Mouse (Mus musculus): Measurements from ENCODE around the gene Lgi1.

Gene Lgi1

GRCm38 (mm10) chr19:38324147-38325028 lies 60.1 kb downstream of the Lgi1 start:
- intact Hi-C loops (cut with DNase I) = no loop called here

- intact Hi-C loops (cut with DNase I) = no loop called here
Observed at GRCm38 (mm10) chr19:38325029-38325398, 60.7 kb downstream of the Lgi1 start.

- intact Hi-C loops (cut with DNase I) = no loop called here
Observed at GRCm38 (mm10) chr19:38325854-38326253, 61.5 kb downstream of the Lgi1 start.

GRCm38 (mm10) chr19:38327002-38327401 lies 62.7 kb downstream of the Lgi1 start:
- intact Hi-C loops (cut with DNase I) = no loop called here

- intact Hi-C loops (cut with DNase I) = no loop called here
Observed at GRCm38 (mm10) chr19:38328010-38328409, 63.7 kb downstream of the Lgi1 start.

- intact Hi-C loops (cut with DNase I) = no loop called here
Observed at GRCm38 (mm10) chr19:38329257-38329656, 64.9 kb downstream of the Lgi1 start.

GRCm38 (mm10) chr19:38331072-38331471 lies 66.7 kb downstream of the Lgi1 start:
- intact Hi-C loops (cut with DNase I) = no loop called here

- intact Hi-C loops (cut with DNase I) = no loop called here
Observed at GRCm38 (mm10) chr19:38332245-38332644, 67.9 kb downstream of the Lgi1 start.

- intact Hi-C loops (cut with DNase I) = no loop called here
Observed at GRCm38 (mm10) chr19:38332820-38333219, 68.5 kb downstream of the Lgi1 start.

- intact Hi-C loops (cut with DNase I) = no loop called here
Observed at GRCm38 (mm10) chr19:38336553-38336952, 72.2 kb downstream of the Lgi1 start.

GRCm38 (mm10) chr19:38337332-38337731 lies 73.0 kb downstream of the Lgi1 start:
- intact Hi-C loops (cut with DNase I) = no loop called here

- intact Hi-C loops (cut with DNase I) = no loop called here
Observed at GRCm38 (mm10) chr19:38339734-38340133, 75.4 kb downstream of the Lgi1 start.

GRCm38 (mm10) chr19:38343246-38343645 lies 78.9 kb downstream of the Lgi1 start:
- intact Hi-C loops (cut with DNase I) = no loop called here

GRCm38 (mm10) chr19:38348271-38349012 lies 84.1 kb downstream of the Lgi1 start:
- intact Hi-C loops (cut with DNase I) = no loop called here

- intact Hi-C loops (cut with DNase I) = no loop called here
Observed at GRCm38 (mm10) chr19:38349013-38349341, 84.6 kb downstream of the Lgi1 start.

- intact Hi-C loops (cut with DNase I) = loop anchor here (5.0 to 10.0 kb wide), 4 partner anchors 76 to 396 kb away; partner anchors contain the start of gene Fra10ac1
Observed at GRCm38 (mm10) chr19:38351202-38351601, 86.9 kb downstream of the Lgi1 start.

- intact Hi-C loops (cut with DNase I) = loop anchor here (5.0 to 10.0 kb wide), 4 partner anchors 76 to 397 kb away; partner anchors contain the start of gene Fra10ac1
Observed at GRCm38 (mm10) chr19:38351728-38352127, 87.4 kb downstream of the Lgi1 start.

GRCm38 (mm10) chr19:38352495-38353130 lies 88.3 kb downstream of the Lgi1 start:
- intact Hi-C loops (cut with DNase I) = loop anchor here (5.0 to 10.0 kb wide), 4 partner anchors 75 to 398 kb away; partner anchors contain the start of gene Fra10ac1

GRCm38 (mm10) chr19:38354279-38354678 lies 89.9 kb downstream of the Lgi1 start:
- intact Hi-C loops (cut with DNase I) = loop anchor here (5.0 to 10.0 kb wide), 4 partner anchors 73 to 399 kb away; partner anchors contain the start of gene Fra10ac1

- intact Hi-C loops (cut with DNase I) = loop anchor here (5.0 to 10.0 kb wide), 4 partner anchors 72 to 400 kb away; partner anchors contain the start of gene Fra10ac1
Observed at GRCm38 (mm10) chr19:38354819-38355360, 90.6 kb downstream of the Lgi1 start.

GRCm38 (mm10) chr19:38356211-38356828 lies 92.0 kb downstream of the Lgi1 start:
- intact Hi-C loops (cut with DNase I) = loop anchor here (10.0 kb wide), 2 partner anchors 132 to 402 kb away; partner anchors contain the start of gene Fra10ac1

All from adrenal gland (tissue).